Mouse (Mus musculus) myocyte (in vitro differentiated cells): ENCODE results near the gene Xpo1.

ENCODE experiments used
- E2F4 ChIP-seq: IDR thresholded peaks from one replicate; pipeline ENCODE4 v1.6.1; 2011; ENCODE audit warnings: mild to moderate bottlenecking, control low read depth, moderate library complexity; ENCODE audit not compliant: insufficient read depth
- MAX ChIP-seq: IDR thresholded peaks from one replicate; pipeline ENCODE4 v1.6.1; 2011; ENCODE audit warnings: low read depth, mild to moderate bottlenecking, control low read depth
- MYOD1 ChIP-seq, 3 experiments: IDR thresholded peaks; one replicate each; pipeline ENCODE4 v1.6.1; 2011; ENCODE audit warnings: control low read depth in 2 of 3, low read depth in 2 of 3, mild to moderate bottlenecking in 2 of 3, moderate library complexity in 1 of 3; ENCODE audit not compliant: insufficient read length in 2 of 3, control insufficient read depth in 1 of 3
- POLR2A ChIP-seq: IDR thresholded peaks from one replicate; pipeline ENCODE4 v1.6.1; 2011; ENCODE audit warnings: low read depth, mild to moderate bottlenecking, control low read depth, moderate library complexity; ENCODE audit not compliant: insufficient read length
- TCF12 ChIP-seq: IDR thresholded peaks from one replicate; pipeline ENCODE4 v1.6.1; 2011; ENCODE audit warnings: mild to moderate bottlenecking, control low read depth; ENCODE audit not compliant: poor library complexity, insufficient read depth, severe bottlenecking
- USF1 ChIP-seq: IDR thresholded peaks from one replicate; pipeline ENCODE4 v1.6.1; 2011; ENCODE audit warnings: low read depth, mild to moderate bottlenecking, control low read depth, moderate library complexity

DNA sequence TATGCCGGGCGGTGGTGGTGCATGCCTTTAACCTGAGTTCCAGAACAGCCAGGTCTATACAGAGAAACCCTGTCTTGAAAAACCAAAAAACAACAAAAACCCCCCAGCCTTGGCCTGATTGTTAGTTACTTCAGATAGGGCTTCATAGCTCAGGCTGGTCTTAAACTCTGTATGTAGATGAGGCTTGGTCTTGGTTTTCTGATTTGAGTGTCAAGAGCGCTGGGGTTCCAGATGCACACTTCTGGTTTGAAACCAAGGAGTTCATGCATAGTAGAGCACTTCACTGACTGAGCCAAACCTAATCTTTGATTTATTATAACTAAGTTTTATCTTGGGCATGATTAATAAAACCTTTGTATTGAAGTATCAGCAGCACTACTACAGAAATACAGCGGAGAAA lies 3.2 kb downstream of the Xpo1 start:
- TF ChIP-seq E2F4 = no peak
- no peak for TF ChIP-seq POLR2A
- no peak for TF ChIP-seq TCF12
- no peak for TF ChIP-seq USF1
- no peak for TF ChIP-seq MYOD1 (IDR thresholded peaks at IDR 0.05; ENCODE audit: control insufficient read depth in 1 of 3, insufficient read length in 2 of 3, low read depth in 2 of 3)
- TF ChIP-seq MAX = no peak
